Mouse (Mus musculus) neural tube, embryonic 14.5 days (tissue): ENCODE measurements around the gene B3galt4. TPM values are rescaled to one million over a fixed set of nuclear protein-coding genes. Genes with fewer than 3 reads are reported as not detected.
"Not testable (repeated sequence)": the region's sequence is repeated elsewhere in the genome, so short reads cannot be mapped to it uniquely, and the experiment has no call there.

Experiments
- ATAC-seq: fragments of 200-750 bp; cut with Nextera tagmentation; 2 replicates; pipeline ENCODE4 v1.8.0; 2017; ENCODE audit warnings: low read depth, mild to moderate bottlenecking, moderate TSS enrichment, moderate library complexity
- H3K27ac ChIP-seq: fragments of 300-500 bp; sonication (generic); 2 replicates; pipeline ENCODE4 v1.5.1; 2014; ENCODE audit warnings: low read depth, mild to moderate bottlenecking, control low read depth, low read length, moderate library complexity, mixed read lengths
- H3K27me3 ChIP-seq: fragments of 300-500 bp; sonication (generic); 2 replicates; pipeline ENCODE4 v1.6.1; 2014; ENCODE audit warnings: low read length; ENCODE audit not compliant: control insufficient read depth, insufficient read depth
- H3K36me3 ChIP-seq: fragments of 300-500 bp; sonication (generic); 2 replicates; pipeline ENCODE4 v1.6.1; 2014; ENCODE audit warnings: low read length, mixed read lengths; ENCODE audit not compliant: control insufficient read depth, insufficient read depth
- H3K4me1 ChIP-seq: fragments of 300-500 bp; sonication (generic); 2 replicates; pipeline ENCODE4 v1.6.1; 2014; ENCODE audit warnings: low read length; ENCODE audit not compliant: control insufficient read depth, insufficient read depth
- H3K4me2 ChIP-seq: fragments of 300-500 bp; sonication (generic); 2 replicates; pipeline ENCODE4 v1.6.1; 2014; ENCODE audit warnings: mild to moderate bottlenecking, low read depth, low read length, control low read depth
- H3K4me3 ChIP-seq: fragments of 300-500 bp; sonication (generic); 2 replicates; pipeline ENCODE4 v1.5.1; 2014; ENCODE audit warnings: low read depth, low read length, control low read depth, mixed read lengths
- H3K9ac ChIP-seq: fragments of 300-500 bp; sonication (generic); replicated peaks from 2 replicates; pipeline ENCODE4 v1.6.1; 2014; ENCODE audit warnings: low read depth, mild to moderate bottlenecking, control low read depth, low read length, mixed read lengths
- H3K9me3 ChIP-seq: fragments of 300-500 bp; sonication (generic); 2 replicates; pipeline ENCODE4 v1.6.1; 2016; ENCODE audit warnings: low read length; ENCODE audit not compliant: control insufficient read depth
- WGBS: fragments of 180-500 bp; shearing (Covaris S2); extraction: QIAGEN DNeasy Blood & Tissue Kit; methylation state at CpG from one replicate; pipeline ENCODE4 v1.1.7; 2014; 5-methylcytosine and 5-hydroxymethylcytosine counted together
- polyA plus RNA-seq: library from polyadenylated mRNA; unstranded; fragments of >200 nt; fragmentation: Nextera tagmentation; extraction: Ambion mirVana; gene quantifications from 2 replicates; pipeline ENCODE4 v1.2.1, GENCODE M21; 2014

Gene B3galt4
- polyA plus RNA-seq, 1 experiment from 2014 or later = 6.2 TPM

- Histone ChIP-seq H3K27ac (peak overlapping the region; percentile 78), H3K36me3 (peaks cover 19% of the 10 kb centered on the region), H3K4me2 (peak overlapping the region; percentile 58), H3K4me3 (peak overlapping the region; percentile 83), H3K4me1 (peaks cover 14% of the 10 kb centered on the region; the same call in 1 of the 2 replicates), H3K9me3 (no peaks in the 10 kb centered on the region), H3K9ac (peak overlapping the region; percentile 84), H3K27me3 (no peaks in the 10 kb centered on the region)
- ATAC-seq = peak; percentile 13
- WGBS = under 1% methylated on average over 43 of the region's 44 CpGs
Measured at GRCm38 (mm10) chr17:33908331-33909076, 42.8 kb downstream of the B3galt4 start.

- H3K4me3 ChIP-seq, H3K36me3 ChIP-seq, H3K4me1 ChIP-seq, H3K9ac ChIP-seq, H3K9me3 ChIP-seq, H3K4me2 ChIP-seq, H3K27me3 ChIP-seq, H3K27ac ChIP-seq, ATAC-seq: not testable (repeated sequence)
- WGBS = 33% methylated on average over 3 of the region's 4 CpGs
Measured at GRCm38 (mm10) chr17:33904835-33905234, 46.5 kb downstream of the B3galt4 start, which contains the start of gene Platr17. Gene Platr17, plus strand, starts transcription at chr17:33905135.

- not testable (repeated sequence) for H3K36me3 ChIP-seq, H3K9me3 ChIP-seq, H3K9ac ChIP-seq, H3K4me3 ChIP-seq, H3K4me2 ChIP-seq, H3K27ac ChIP-seq, H3K27me3 ChIP-seq, H3K4me1 ChIP-seq, ATAC-seq
- WGBS = 74% methylated on average over 6 of the region's 6 CpGs
Measured at GRCm38 (mm10) chr17:33903911-33904651, 47.2 kb downstream of the B3galt4 start.

GRCm38 (mm10) chr17:33902491-33902890 lies 48.8 kb downstream of the B3galt4 start:
- Histone ChIP-seq H3K27ac (no peak overlapping the region), H3K4me1 (no peaks in the 10 kb centered on the region)

GRCm38 (mm10) chr17:33902079-33902478 lies 49.2 kb downstream of the B3galt4 start:
- Histone ChIP-seq H3K4me1 (no peaks in the 10 kb centered on the region), H3K27ac (no peak overlapping the region), H3K4me3 (no peak overlapping the region), H3K9ac (no peak overlapping the region), H3K27me3 (no peaks in the 10 kb centered on the region), H3K4me2 (no peak overlapping the region), H3K36me3 (no peaks in the 10 kb centered on the region), H3K9me3 (no peaks in the 10 kb centered on the region)
- ATAC-seq = no peak
- WGBS = 51% methylated on average over 4 of the region's 4 CpGs

More at GRCm38 (mm10) chr17:33902491-33902890, 48.8 kb downstream of the B3galt4 start:
- Histone ChIP-seq H3K27me3 (no peaks in the 10 kb centered on the region), H3K4me3 (no peak overlapping the region), H3K9ac (no peak overlapping the region), H3K9me3 (no peaks in the 10 kb centered on the region), H3K36me3 (no peaks in the 10 kb centered on the region), H3K4me2 (no peak overlapping the region)
- 90% methylated on average over 7 of the region's 7 CpGs for WGBS
- no peak for ATAC-seq

GRCm38 (mm10) chr17:33901653-33902052 lies 49.6 kb downstream of the B3galt4 start:
- Histone ChIP-seq H3K36me3 (no peaks in the 10 kb centered on the region), H3K4me1 (no peaks in the 10 kb centered on the region), H3K9ac (no peak overlapping the region), H3K4me2 (no peak overlapping the region), H3K27me3 (no peaks in the 10 kb centered on the region), H3K9me3 (no peaks in the 10 kb centered on the region), H3K27ac (no peak overlapping the region), H3K4me3 (no peak overlapping the region)
- WGBS = 48% methylated on average over 4 of the region's 4 CpGs
- no peak for ATAC-seq

- H3K27me3 ChIP-seq = no peaks in the 10 kb centered on the region
- H3K36me3 ChIP-seq = no peaks in the 10 kb centered on the region
- no peak overlapping the region for H3K27ac ChIP-seq
- 91% methylated on average over 4 of the region's 4 CpGs for WGBS
- ATAC-seq = no peak
- no peak overlapping the region for H3K9ac ChIP-seq
- no peaks in the 10 kb centered on the region for H3K9me3 ChIP-seq
- no peaks in the 10 kb centered on the region for H3K4me1 ChIP-seq
- no peak overlapping the region for H3K4me2 ChIP-seq
- no peak overlapping the region for H3K4me3 ChIP-seq
Measured at GRCm38 (mm10) chr17:33900989-33901314, 50.3 kb downstream of the B3galt4 start.

- no peak overlapping the region for H3K4me2 ChIP-seq
- 73% methylated on average over 7 of the region's 7 CpGs for WGBS
- no peak overlapping the region for H3K4me3 ChIP-seq
- H3K9me3 ChIP-seq = no peaks in the 10 kb centered on the region
- no peaks in the 10 kb centered on the region for H3K36me3 ChIP-seq
- no peaks in the 10 kb centered on the region for H3K27me3 ChIP-seq
- no peak for ATAC-seq
- H3K27ac ChIP-seq = no peak overlapping the region
- H3K4me1 ChIP-seq = no peaks in the 10 kb centered on the region
- H3K9ac ChIP-seq = no peak overlapping the region
Measured at GRCm38 (mm10) chr17:33900281-33900988, 50.9 kb downstream of the B3galt4 start.
